Mouse (Mus musculus): ENCODE results near the gene Car5a. TPM values are rescaled to one million over a fixed set of nuclear protein-coding genes. Genes with fewer than 3 reads are reported as not detected.

The Car5a gene
- polyA plus RNA-seq, 1 experiment, result not detected

- TF ChIP-seq CTCF (IDR thresholded peaks at IDR 0.05; ENCODE audit: insufficient read depth, low read depth, low read length) (no peak), POLR2A (IDR thresholded peaks at IDR 0.05; ENCODE audit: insufficient read depth, low read depth, low read length) (no peak)
- no peak overlapping the region for H3K4me3 ChIP-seq (ENCODE audit: insufficient read depth, low read depth, low read length)
- H3K4me1 ChIP-seq (ENCODE audit: control insufficient read depth, insufficient read depth, low read length), result peaks cover 18% of the 10 kb centered on the region
- peak overlapping the region; percentile 40; the same call in 1 of the 2 replicates for H3K27ac ChIP-seq (ENCODE audit: insufficient read depth, low read depth, low read length)
- 87% methylated on average over 8 of the region's 8 CpGs for WGBS
Observed at GRCm38 (mm10) chr8:121921582-121921981, 23.1 kb downstream of the Car5a start.

- Histone ChIP-seq H3K4me1 (ENCODE audit: control insufficient read depth, insufficient read depth, low read length) (peaks cover 18% of the 10 kb centered on the region), H3K27ac (ENCODE audit: insufficient read depth, low read depth, low read length) (no peak overlapping the region), H3K4me3 (ENCODE audit: insufficient read depth, low read depth, low read length) (no peak overlapping the region)
- TF ChIP-seq POLR2A (IDR thresholded peaks at IDR 0.05; ENCODE audit: insufficient read depth, low read depth, low read length), result no peak
- no peak for TF ChIP-seq CTCF (IDR thresholded peaks at IDR 0.05; ENCODE audit: insufficient read depth, low read depth, low read length)
- WGBS, result 62% methylated on average over 3 of the region's 3 CpGs
Observed at GRCm38 (mm10) chr8:121919731-121920130, 25.0 kb downstream of the Car5a start.

GRCm38 (mm10) chr8:121919158-121919557 lies 25.5 kb downstream of the Car5a start:
- no peak overlapping the region for H3K27ac ChIP-seq (ENCODE audit: insufficient read depth, low read depth, low read length)
- WGBS, result 84% methylated on average over 4 of the region's 4 CpGs

GRCm38 (mm10) chr8:121913378-121913777 lies 31.3 kb downstream of the Car5a start:
- 80% methylated on average over 8 of the region's 8 CpGs for WGBS
- H3K4me1 ChIP-seq (ENCODE audit: control insufficient read depth, insufficient read depth, low read length), result 0 out of 2 replicates have a peak, but pooled peaks cover 2% of the 10 kb centered on the region
- no peak overlapping the region for H3K4me3 ChIP-seq (ENCODE audit: insufficient read depth, low read depth, low read length)
- no peak overlapping the region for H3K27ac ChIP-seq (ENCODE audit: insufficient read depth, low read depth, low read length)
- TF ChIP-seq CTCF (IDR thresholded peaks at IDR 0.05; ENCODE audit: insufficient read depth, low read depth, low read length) (no peak), POLR2A (IDR thresholded peaks at IDR 0.05; ENCODE audit: insufficient read depth, low read depth, low read length) (no peak)

More at GRCm38 (mm10) chr8:121919158-121919557, 25.5 kb downstream of the Car5a start:
- Histone ChIP-seq H3K4me1 (ENCODE audit: control insufficient read depth, insufficient read depth, low read length) (peaks cover 18% of the 10 kb centered on the region), H3K4me3 (ENCODE audit: insufficient read depth, low read depth, low read length) (no peak overlapping the region)
- TF ChIP-seq CTCF (IDR thresholded peaks at IDR 0.05; ENCODE audit: insufficient read depth, low read depth, low read length) (no peak), POLR2A (IDR thresholded peaks at IDR 0.05; ENCODE audit: insufficient read depth, low read depth, low read length) (no peak)

GRCm38 (mm10) chr8:121912831-121913230 lies 31.9 kb downstream of the Car5a start:
- TF ChIP-seq POLR2A (IDR thresholded peaks at IDR 0.05; ENCODE audit: insufficient read depth, low read depth, low read length) (no peak), CTCF (IDR thresholded peaks at IDR 0.05; ENCODE audit: insufficient read depth, low read depth, low read length) (no peak)
- 73% methylated on average over 3 of the region's 3 CpGs for WGBS
- Histone ChIP-seq H3K4me1 (ENCODE audit: control insufficient read depth, insufficient read depth, low read length) (peaks cover 5% of the 10 kb centered on the region; the same call in 1 of the 2 replicates), H3K27ac (ENCODE audit: insufficient read depth, low read depth, low read length) (0 out of 2 replicates have a peak overlapping the region, but pooled peaks have one; percentile 2), H3K4me3 (ENCODE audit: insufficient read depth, low read depth, low read length) (no peak overlapping the region)

- 59% methylated on average over 7 of the region's 7 CpGs for WGBS
- Histone ChIP-seq H3K27ac (ENCODE audit: insufficient read depth, low read depth, low read length) (no peak overlapping the region), H3K4me3 (ENCODE audit: insufficient read depth, low read depth, low read length) (no peak overlapping the region), H3K4me1 (ENCODE audit: control insufficient read depth, insufficient read depth, low read length) (peaks cover 7% of the 10 kb centered on the region; the same call in 1 of the 2 replicates)
- TF ChIP-seq POLR2A (IDR thresholded peaks at IDR 0.05; ENCODE audit: insufficient read depth, low read depth, low read length) (no peak), CTCF (IDR thresholded peaks at IDR 0.05; ENCODE audit: insufficient read depth, low read depth, low read length) (no peak)
Observed at GRCm38 (mm10) chr8:121911987-121912386, 32.7 kb downstream of the Car5a start.

- peaks cover 7% of the 10 kb centered on the region; the same call in 1 of the 2 replicates for H3K4me1 ChIP-seq (ENCODE audit: control insufficient read depth, insufficient read depth, low read length)
- TF ChIP-seq POLR2A (IDR thresholded peaks at IDR 0.05; ENCODE audit: insufficient read depth, low read depth, low read length) (no peak), CTCF (IDR thresholded peaks at IDR 0.05; ENCODE audit: insufficient read depth, low read depth, low read length) (no peak)
- no peak overlapping the region for H3K27ac ChIP-seq (ENCODE audit: insufficient read depth, low read depth, low read length)
Observed at GRCm38 (mm10) chr8:121911400-121911799, 33.3 kb downstream of the Car5a start.

GRCm38 (mm10) chr8:121909663-121910062 lies 35.0 kb downstream of the Car5a start:
- no peak for TF ChIP-seq POLR2A (IDR thresholded peaks at IDR 0.05; ENCODE audit: insufficient read depth, low read depth, low read length)
- TF ChIP-seq CTCF (IDR thresholded peaks at IDR 0.05; ENCODE audit: insufficient read depth, low read depth, low read length), result peak; percentile 45
- WGBS, result under 1% methylated on average over 6 of the region's 6 CpGs
- H3K4me3 ChIP-seq (ENCODE audit: insufficient read depth, low read depth, low read length), result no peak overlapping the region
- H3K4me1 ChIP-seq (ENCODE audit: control insufficient read depth, insufficient read depth, low read length), result peaks cover 13% of the 10 kb centered on the region
- H3K27ac ChIP-seq (ENCODE audit: insufficient read depth, low read depth, low read length), result no peak overlapping the region

More at GRCm38 (mm10) chr8:121911400-121911799, 33.3 kb downstream of the Car5a start:
- WGBS, result 94% methylated on average over 6 of the region's 6 CpGs
- no peak overlapping the region for H3K4me3 ChIP-seq (ENCODE audit: insufficient read depth, low read depth, low read length)

GRCm38 (mm10) chr8:121909148-121909541 lies 35.6 kb downstream of the Car5a start:
- TF ChIP-seq POLR2A (IDR thresholded peaks at IDR 0.05; ENCODE audit: insufficient read depth, low read depth, low read length), result no peak
- TF ChIP-seq CTCF (IDR thresholded peaks at IDR 0.05; ENCODE audit: insufficient read depth, low read depth, low read length), result no peak
- Histone ChIP-seq H3K4me1 (ENCODE audit: control insufficient read depth, insufficient read depth, low read length) (peaks cover 13% of the 10 kb centered on the region), H3K4me3 (ENCODE audit: insufficient read depth, low read depth, low read length) (no peak overlapping the region), H3K27ac (ENCODE audit: insufficient read depth, low read depth, low read length) (no peak overlapping the region)
- WGBS, result 62% methylated on average over 8 of the region's 8 CpGs

All from olfactory bulb, adult 2 months (tissue).